Mouse (Mus musculus) ES-CJ7 (cell line): ENCODE data around the gene Hist1h2ag.
A peak's percentile ranks its signal among the peaks of the same experiment; 100 is the strongest.

Source experiments
- DNase-seq: peaks from one replicate; pipeline ENCODE4 v3.0.0; 2011; ENCODE audit warnings: low read depth, low spot score

The Hist1h2ag gene

GRCm38 (mm10) chr13:22008707-22009106, 34.0 kb downstream of the Hist1h2ag start:
- DNase-seq: no peak

- DNase-seq: no peak
These were observed 34.9 kb downstream of the Hist1h2ag start for GRCm38 (mm10) chr13:22007872-22008271.

DNA sequence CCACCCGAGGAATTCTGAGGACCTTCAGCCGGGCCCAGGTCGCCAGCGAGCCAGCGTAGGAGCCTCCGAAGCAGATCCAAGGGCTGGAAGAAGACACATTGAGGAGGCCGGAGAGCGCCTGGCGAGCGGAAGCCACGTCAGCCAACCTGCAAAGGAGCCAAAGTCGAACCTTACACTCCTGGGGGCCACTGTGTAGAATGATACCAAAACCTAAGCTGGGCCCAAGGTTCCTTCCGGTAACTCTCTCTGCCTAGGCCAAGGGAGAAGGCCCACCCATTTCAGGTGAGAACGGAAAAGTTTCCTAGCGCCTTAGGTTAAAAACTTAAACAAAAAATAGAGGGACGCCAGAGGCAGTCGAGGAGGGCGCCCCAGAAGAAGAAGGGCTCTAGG, 35.6 kb downstream of the Hist1h2ag start:
- DNase-seq: no peak

DNA sequence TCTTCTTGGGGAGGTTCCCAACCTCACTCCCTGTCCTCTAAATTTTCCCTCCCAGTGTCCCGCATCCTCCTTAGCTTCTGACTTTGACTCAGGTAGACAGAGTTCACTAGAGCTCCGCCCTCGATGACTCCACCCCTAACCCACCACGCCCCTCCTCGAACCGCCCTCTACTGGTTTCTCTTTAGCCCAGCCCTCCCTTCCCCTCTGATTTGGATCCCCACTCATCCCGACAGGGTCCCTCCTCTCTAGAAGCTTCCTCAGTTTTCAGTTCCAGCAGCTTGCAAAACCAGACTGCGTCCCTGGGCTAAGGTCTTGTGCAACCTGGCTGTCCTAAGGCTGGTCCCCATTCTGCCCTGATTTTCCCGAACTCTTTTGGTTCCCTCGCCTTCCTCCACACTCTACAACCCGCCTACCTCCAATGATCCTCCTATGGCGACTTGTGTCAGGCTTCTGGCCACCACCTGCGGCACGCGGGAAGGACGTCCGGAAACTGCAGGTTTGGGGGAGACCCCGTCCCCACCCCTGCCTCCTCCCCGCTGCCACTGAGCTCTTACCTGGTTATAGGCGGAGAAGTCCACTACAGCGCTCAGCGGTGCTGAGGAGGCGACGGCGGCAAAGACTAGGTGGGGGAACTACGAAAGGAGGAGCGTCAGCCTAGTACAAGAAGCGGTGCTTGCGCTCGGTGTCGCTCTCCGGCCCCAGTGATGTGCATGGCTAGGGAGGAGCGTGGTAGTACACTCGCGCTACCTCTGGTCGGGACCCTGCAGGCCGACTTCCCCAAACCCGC, 36.2 kb downstream of the Hist1h2ag start:
- peak; percentile 89 for DNase-seq

GRCm38 (mm10) chr13:22005605-22006333, 37.0 kb downstream of the Hist1h2ag start:
- peak; percentile 47 for DNase-seq

DNA sequence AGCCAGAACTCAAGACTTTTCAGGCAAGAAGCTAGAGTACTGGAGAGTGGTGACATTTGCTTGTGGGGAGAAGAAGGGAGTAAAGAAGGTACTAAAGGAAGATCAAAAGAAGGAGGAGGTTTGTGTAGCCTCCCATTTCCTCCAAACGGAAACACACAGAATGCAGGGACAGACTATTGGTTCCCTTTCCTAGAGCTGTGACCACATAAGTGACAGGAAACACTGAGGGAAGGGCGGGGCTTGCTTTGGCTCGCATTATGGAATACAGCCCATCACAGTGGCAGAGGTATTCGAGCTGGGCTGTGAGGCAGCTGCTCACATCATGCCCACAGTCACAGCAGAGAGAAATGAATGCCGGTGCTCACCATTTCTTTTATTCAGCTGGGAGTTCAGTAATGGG, 40.9 kb downstream of the Hist1h2ag start:
- no peak for DNase-seq

- DNase-seq: no peak
These were observed 41.4 kb downstream of the Hist1h2ag start for GRCm38 (mm10) chr13:22001346-22001745.

DNA sequence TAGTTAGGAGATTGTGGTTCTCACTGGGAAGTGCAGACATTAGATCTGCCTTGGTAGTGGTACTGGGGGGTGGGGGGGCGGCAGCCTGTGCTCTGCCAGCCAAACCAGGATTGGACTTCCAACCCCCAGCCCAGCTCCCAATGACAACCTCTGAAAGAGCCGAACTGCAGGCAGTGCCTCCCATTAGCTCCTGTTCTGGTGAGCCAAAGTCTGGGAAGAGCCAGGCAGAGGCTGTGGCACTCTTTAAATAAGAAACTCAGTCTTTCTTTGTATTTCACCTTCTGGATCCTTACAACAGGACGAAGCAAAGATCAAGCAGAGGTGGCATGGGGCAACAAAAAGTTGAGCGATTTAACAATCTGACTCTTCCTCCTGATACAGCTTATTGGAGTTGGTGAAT, 43.6 kb downstream of the Hist1h2ag start:
- no peak for DNase-seq

GRCm38 (mm10) chr13:21998412-21998811, 44.3 kb downstream of the Hist1h2ag start:
- DNase-seq: no peak

- peak; percentile 27 for DNase-seq
These were observed 44.9 kb downstream of the Hist1h2ag start for GRCm38 (mm10) chr13:21997821-21998220.

- DNase-seq: no peak
These were observed 45.4 kb downstream of the Hist1h2ag start for GRCm38 (mm10) chr13:21997201-21997820.

GRCm38 (mm10) chr13:21996840-21997185, 45.9 kb downstream of the Hist1h2ag start:
- DNase-seq: peak; percentile 27

- DNase-seq: peak; percentile 71
These were observed 46.5 kb downstream of the Hist1h2ag start for GRCm38 (mm10) chr13:21996101-21996839.

GRCm38 (mm10) chr13:21995331-21995914, 47.3 kb downstream of the Hist1h2ag start:
- DNase-seq: peak; percentile 90

DNA sequence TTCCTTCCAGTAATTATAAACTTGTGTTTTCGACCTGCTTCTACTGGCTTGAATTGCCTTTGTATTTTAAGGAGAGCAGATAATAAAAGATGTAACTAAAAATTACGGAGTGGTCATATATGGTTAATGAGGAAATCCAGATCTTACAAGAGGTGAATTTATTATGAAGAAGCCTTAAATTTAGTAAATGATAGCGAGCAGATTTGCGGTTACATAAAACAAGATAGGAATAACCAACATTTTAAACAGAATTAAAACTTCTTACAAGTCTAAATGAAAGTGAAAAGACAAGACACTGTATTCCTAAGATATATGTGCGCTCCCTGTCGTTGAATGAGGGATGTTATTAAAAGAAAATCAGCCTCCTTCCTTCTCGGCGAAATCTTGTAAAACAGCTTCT, 47.8 kb downstream of the Hist1h2ag start:
- DNase-seq: no peak

DNA sequence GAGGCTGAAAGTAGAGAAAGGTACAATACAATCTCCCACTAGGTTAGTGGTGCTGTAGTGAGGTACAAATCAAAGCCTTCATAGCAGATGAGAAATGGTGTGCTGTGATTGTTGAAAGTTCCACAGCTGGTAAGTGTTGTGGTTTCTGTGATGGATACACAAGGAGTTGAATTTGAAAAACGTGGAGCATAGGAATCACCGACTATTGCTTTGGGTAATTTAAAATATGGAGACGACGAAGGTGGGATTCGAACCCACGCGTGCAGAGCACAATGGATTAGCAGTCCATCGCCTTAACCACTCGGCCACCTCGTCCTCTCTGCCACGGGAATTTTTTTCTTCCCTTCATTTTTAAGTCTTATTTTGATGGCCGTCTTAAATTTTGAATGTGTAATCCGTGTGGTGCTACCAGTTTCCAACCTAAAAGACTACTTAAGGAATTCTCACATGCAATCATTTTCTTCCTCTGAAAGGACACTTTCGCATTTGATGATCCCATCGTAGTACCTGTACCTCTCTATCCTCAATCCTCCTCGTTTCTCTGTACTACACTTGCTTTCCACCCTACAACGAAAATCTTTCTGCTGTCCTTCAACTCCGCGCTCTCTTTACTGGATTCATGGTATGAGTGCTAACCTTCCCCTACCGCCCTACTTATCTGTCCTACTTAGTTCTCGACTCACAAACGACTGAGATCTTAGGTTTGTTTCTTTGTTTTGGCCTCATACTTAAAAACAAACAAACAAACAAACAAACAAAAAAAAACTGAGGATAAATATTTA, 48.6 kb downstream of the Hist1h2ag start:
- DNase-seq: peak; percentile 93

DNA sequence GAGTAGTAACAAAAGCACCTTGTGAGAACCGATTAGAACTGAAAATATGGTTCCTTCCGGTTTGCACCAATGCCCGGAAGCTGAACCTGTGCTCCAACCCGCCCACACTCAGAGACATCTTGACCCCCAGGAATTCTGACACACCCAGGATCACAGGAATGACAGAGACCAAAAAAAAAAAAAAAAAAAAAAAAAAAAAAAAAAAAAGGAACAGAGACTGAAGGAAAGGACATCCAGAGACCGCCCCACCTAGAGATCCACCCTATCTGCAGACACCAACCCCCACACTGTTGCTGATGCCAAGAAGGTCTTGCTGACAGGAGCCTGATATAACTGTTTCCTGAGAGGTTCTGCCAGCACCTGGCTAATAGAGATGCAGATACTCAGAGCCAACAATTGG, 50.2 kb downstream of the Hist1h2ag start:
- DNase-seq: peak; percentile 49
